Mouse (Mus musculus): ENCODE results near the gene Olfr356.

Gene Olfr356

DNA sequence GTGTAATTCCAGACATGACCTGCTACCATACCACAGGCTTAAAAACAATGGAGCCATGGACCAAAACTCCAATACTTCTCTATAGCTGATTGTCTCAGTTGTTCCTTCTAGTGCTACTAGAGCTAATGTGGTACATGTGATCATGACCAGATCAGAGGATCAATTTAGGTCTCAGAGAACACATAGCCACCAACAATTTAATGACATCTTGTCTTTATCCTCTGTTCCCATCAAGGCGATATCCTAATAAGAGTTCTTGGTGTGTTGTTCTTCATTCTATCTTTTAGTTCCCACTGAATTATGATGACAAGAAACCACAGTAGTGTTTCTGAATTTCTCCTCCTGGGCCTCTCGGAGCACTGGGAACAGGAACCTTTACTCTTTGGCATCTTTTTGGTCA is at the start of gene Olfr356:
Olfr356 (plus strand) TSS at position 301 of the 400 bp plus-strand sequence.
- no peak for DNase-seq (ENCODE audit: low spot score in 2 of 2)

DNA sequence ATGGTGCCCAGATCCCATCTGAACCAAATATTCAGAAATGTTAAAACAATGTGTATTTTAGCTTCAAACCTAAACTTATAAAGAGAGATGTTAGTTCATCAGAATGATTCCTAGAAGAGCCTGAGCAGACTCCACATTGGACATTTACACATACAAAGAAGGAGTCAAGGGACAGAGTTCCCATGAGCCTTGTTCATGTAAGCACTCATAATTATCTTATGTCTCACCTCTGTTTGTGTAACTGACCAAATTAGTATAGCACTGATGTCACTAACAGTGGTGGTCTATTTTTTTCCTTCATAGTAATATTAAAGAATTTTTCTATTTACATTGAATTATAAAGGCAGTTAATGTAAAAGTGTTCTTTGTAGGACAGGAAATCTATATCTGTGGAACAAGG is 44.1 kb upstream of the Olfr356 start, which contains the start of gene Olfr353:
Olfr353 (minus strand) TSS at position 101 of the 400 bp plus-strand sequence.
- DNase-seq (ENCODE audit: low spot score in 2 of 2) = no peak

DNA sequence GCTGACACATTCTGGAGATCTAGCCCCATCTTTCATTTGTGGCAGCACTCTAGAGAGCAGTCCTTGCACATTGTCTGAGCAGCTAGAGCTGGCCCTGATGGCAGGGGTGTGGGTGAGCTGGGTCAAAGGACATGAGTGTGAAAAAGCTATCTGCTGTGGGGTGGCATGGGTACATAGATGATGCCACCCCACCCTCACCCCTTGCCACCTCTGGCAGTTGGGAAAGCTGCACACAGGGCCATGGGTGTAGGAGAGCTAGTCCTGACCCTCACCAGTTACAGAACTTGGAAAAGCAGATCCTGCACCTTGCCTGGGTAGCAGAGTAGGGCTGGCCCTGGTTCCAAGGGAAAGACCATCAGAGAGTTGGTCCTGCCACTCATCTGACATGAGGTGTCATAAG is 39.8 kb upstream of the Olfr356 start:
- DNase-seq (ENCODE audit: low spot score in 2 of 2) = no peak

DNA sequence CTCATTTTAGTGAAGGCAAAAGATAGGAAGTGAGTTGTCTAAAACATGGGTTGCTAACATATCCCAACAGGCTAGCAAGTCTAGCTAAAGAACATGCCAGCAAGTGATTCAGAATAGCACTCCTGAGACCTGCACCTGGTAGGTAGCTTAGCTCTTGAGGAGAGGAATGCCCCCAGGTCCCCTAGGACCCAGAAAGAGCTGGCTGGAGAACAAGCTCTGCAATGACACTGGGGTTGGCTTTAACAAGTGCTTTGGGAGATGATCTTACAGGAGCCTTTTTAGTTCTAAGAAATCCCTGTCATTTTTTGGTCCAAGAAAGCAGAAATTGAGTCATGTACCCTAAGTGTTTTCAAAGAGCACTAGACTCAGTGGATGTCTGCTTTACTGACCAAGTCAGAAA is 31.5 kb upstream of the Olfr356 start, which contains the start of gene Olfr354:
Olfr354 (plus strand) TSS at position 301 of the 400 bp plus-strand sequence.
- no peak for DNase-seq (ENCODE audit: low spot score in 2 of 2)

DNA sequence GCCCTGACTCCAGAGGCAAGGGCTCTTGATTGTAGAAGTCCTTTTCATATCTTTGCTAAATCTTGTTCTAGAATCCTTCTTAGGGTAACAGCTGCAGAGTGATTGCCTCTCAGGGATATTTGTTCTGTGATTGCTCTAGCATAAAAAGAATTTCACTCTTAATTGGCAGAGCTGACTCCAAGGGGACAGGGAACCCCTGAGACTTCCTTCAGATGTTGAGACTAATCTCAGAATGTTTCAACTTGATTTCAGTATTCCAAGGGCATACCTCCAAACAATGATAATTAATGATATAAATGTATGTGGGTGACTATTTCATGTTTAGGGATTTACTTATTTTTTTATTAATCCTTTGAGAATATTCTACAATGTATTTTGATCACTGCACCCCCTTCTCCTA is 8.1 kb upstream of the Olfr356 start, which contains the start of gene Olfr355:
Olfr355 (minus strand) TSS at position 101 of the 400 bp plus-strand sequence.
- DNase-seq (ENCODE audit: low spot score in 2 of 2) = no peak

Measured in spleen, postnatal 14 days (tissue).